Mouse (Mus musculus) kidney, embryonic 14.5 days (tissue): ENCODE data around the gene Acot2. TPM values are rescaled to one million over a fixed set of nuclear protein-coding genes. Genes with fewer than 3 reads are reported as not detected.

Experiments
- ATAC-seq: fragments of 200-750 bp; cut with Nextera tagmentation; 2 replicates; pipeline ENCODE4 v1.8.0; 2017; ENCODE audit warnings: moderate number of reproducible peaks, mild to moderate bottlenecking, moderate TSS enrichment, moderate library complexity; ENCODE audit not compliant: low FRiP score, low TSS enrichment
- H3K27ac ChIP-seq: fragments of 300-500 bp; sonication (generic); 2 replicates; pipeline ENCODE4 v1.5.1; 2014; ENCODE audit warnings: low read depth, mild to moderate bottlenecking, low read length, moderate library complexity, mixed read lengths
- H3K27me3 ChIP-seq: fragments of 300-500 bp; sonication (generic); 2 replicates; pipeline ENCODE4 v1.6.1; 2014; ENCODE audit warnings: mild to moderate bottlenecking, low read length; ENCODE audit not compliant: control insufficient read depth, insufficient read depth
- H3K36me3 ChIP-seq: fragments of 300-500 bp; sonication (generic); 2 replicates; pipeline ENCODE4 v1.6.1; 2014; ENCODE audit warnings: low read length, mixed read lengths; ENCODE audit not compliant: control insufficient read depth, insufficient read depth
- H3K4me1 ChIP-seq: fragments of 300-500 bp; sonication (generic); 2 replicates; pipeline ENCODE4 v1.6.1; 2014; ENCODE audit warnings: low read length, mixed read lengths; ENCODE audit not compliant: control insufficient read depth, insufficient read depth
- H3K4me2 ChIP-seq: fragments of 300-500 bp; sonication (generic); replicated peaks from 2 replicates; pipeline ENCODE4 v1.6.1; 2014; ENCODE audit warnings: low read depth, mild to moderate bottlenecking, low read length
- H3K4me3 ChIP-seq: fragments of 300-500 bp; sonication (generic); 2 replicates; pipeline ENCODE4 v1.5.1; 2014; ENCODE audit warnings: mild to moderate bottlenecking, low read length
- H3K9ac ChIP-seq: fragments of 300-500 bp; sonication (generic); 2 replicates; pipeline ENCODE4 v1.6.1; 2014; ENCODE audit warnings: low read depth, mild to moderate bottlenecking, low read length, moderate library complexity
- H3K9me3 ChIP-seq: fragments of 300-500 bp; sonication (generic); 2 replicates; pipeline ENCODE4 v1.6.1; 2016; ENCODE audit warnings: low read length; ENCODE audit not compliant: control insufficient read depth
- WGBS: fragments of 180-500 bp; shearing (Covaris S2); extraction: QIAGEN DNeasy Blood & Tissue Kit; methylation state at CpG from one replicate; pipeline ENCODE4 v1.1.7; 2014; 5-methylcytosine and 5-hydroxymethylcytosine counted together
- polyA plus RNA-seq: library from polyadenylated mRNA; unstranded; fragments of >200 nt; fragmentation: Nextera tagmentation; extraction: Ambion mirVana; gene quantifications from 2 replicates; pipeline ENCODE4 v1.2.1, GENCODE M21; 2014

Gene Acot2
- polyA plus RNA-seq, 1 experiment from 2014 or later: 37.5 TPM

- WGBS: under 1% methylated on average over 36 of the region's 37 CpGs
- ATAC-seq: peak; percentile 94
- Histone ChIP-seq H3K9me3 (no peaks in the 10 kb centered on the region), H3K4me3 (peak within 1 kb of the TSS; percentile 87), H3K9ac (peak within 1 kb of the TSS; percentile 85), H3K36me3 (peaks cover 18% of the 10 kb centered on the region; the same call in 1 of the 2 replicates), H3K27ac (peak within 1 kb of the TSS; percentile 42), H3K4me1 (peaks cover 15% of the 10 kb centered on the region), H3K27me3 (no peaks in the 10 kb centered on the region), H3K4me2 (peak within 1 kb of the TSS; percentile 76)
Measured at GRCm38 (mm10) chr12:83950493-83950839, 37.2 kb upstream of the Acot2 start, which contains the start of gene Riox1. Riox1 (plus strand) TSS chr12:83950608.

- peak; percentile 59 for ATAC-seq
- Histone ChIP-seq H3K4me3 (peak overlapping the region; percentile 87), H3K9me3 (no peaks in the 10 kb centered on the region), H3K4me2 (peak overlapping the region; percentile 76), H3K4me1 (peaks cover 15% of the 10 kb centered on the region), H3K27ac (peak overlapping the region; percentile 42), H3K9ac (peak overlapping the region; percentile 85), H3K36me3 (peaks cover 19% of the 10 kb centered on the region; the same call in 1 of the 2 replicates), H3K27me3 (no peaks in the 10 kb centered on the region)
- WGBS: under 1% methylated on average over 108 of the region's 116 CpGs
Measured at GRCm38 (mm10) chr12:83950840-83951701, 36.6 kb upstream of the Acot2 start.

- WGBS: 54% methylated on average over 32 of the region's 32 CpGs
- H3K4me1 ChIP-seq: peaks cover 15% of the 10 kb centered on the region
- peak overlapping the region; percentile 85 for H3K9ac ChIP-seq
- no peak overlapping the region for H3K27ac ChIP-seq
- no peaks in the 10 kb centered on the region for H3K27me3 ChIP-seq
- H3K36me3 ChIP-seq: peaks cover 19% of the 10 kb centered on the region; the same call in 1 of the 2 replicates
- H3K4me3 ChIP-seq: peak overlapping the region; percentile 87
- peak overlapping the region; percentile 76 for H3K4me2 ChIP-seq
- H3K9me3 ChIP-seq: no peaks in the 10 kb centered on the region
- ATAC-seq: no peak
Measured at GRCm38 (mm10) chr12:83951711-83952575, 35.7 kb upstream of the Acot2 start.

GRCm38 (mm10) chr12:83958278-83958677 is 29.4 kb upstream of the Acot2 start:
- Histone ChIP-seq H3K36me3 (peaks cover 11% of the 10 kb centered on the region; the same call in 1 of the 2 replicates), H3K27ac (no peak overlapping the region), H3K9me3 (no peaks in the 10 kb centered on the region), H3K4me3 (no peak overlapping the region), H3K4me1 (peaks cover 3% of the 10 kb centered on the region; the same call in 1 of the 2 replicates), H3K9ac (no peak overlapping the region), H3K4me2 (no peak overlapping the region), H3K27me3 (no peaks in the 10 kb centered on the region)
- WGBS: 88% methylated on average over 9 of the region's 9 CpGs
- no peak for ATAC-seq

GRCm38 (mm10) chr12:83965235-83965634 is 22.4 kb upstream of the Acot2 start:
- Histone ChIP-seq H3K36me3 (no peaks in the 10 kb centered on the region), H3K4me3 (no peak overlapping the region), H3K27me3 (no peaks in the 10 kb centered on the region), H3K4me1 (no peaks in the 10 kb centered on the region), H3K4me2 (no peak overlapping the region), H3K9me3 (no peaks in the 10 kb centered on the region), H3K27ac (no peak overlapping the region), H3K9ac (no peak overlapping the region)
- no peak for ATAC-seq
- WGBS: 85% methylated on average over 7 of the region's 7 CpGs

- ATAC-seq: peak; percentile 82
- Histone ChIP-seq H3K9ac (no peak overlapping the region), H3K9me3 (no peaks in the 10 kb centered on the region), H3K27me3 (no peaks in the 10 kb centered on the region), H3K36me3 (no peaks in the 10 kb centered on the region), H3K4me3 (no peak overlapping the region), H3K4me1 (no peaks in the 10 kb centered on the region), H3K4me2 (no peak overlapping the region), H3K27ac (no peak overlapping the region)
- WGBS: 65% methylated on average over 2 of the region's 2 CpGs
Measured at GRCm38 (mm10) chr12:83972117-83972516, 15.5 kb upstream of the Acot2 start.

GRCm38 (mm10) chr12:83978862-83979261 is 8.8 kb upstream of the Acot2 start:
- H3K27ac ChIP-seq: no peak overlapping the region
- no peak overlapping the region for H3K4me3 ChIP-seq
- no peak overlapping the region for H3K4me2 ChIP-seq
- H3K9me3 ChIP-seq: no peaks in the 10 kb centered on the region
- H3K4me1 ChIP-seq: no peaks in the 10 kb centered on the region
- no peaks in the 10 kb centered on the region for H3K27me3 ChIP-seq
- no peaks in the 10 kb centered on the region for H3K36me3 ChIP-seq
- 90% methylated on average over 6 of the region's 6 CpGs for WGBS
- ATAC-seq: no peak
- no peak overlapping the region for H3K9ac ChIP-seq

- H3K27ac ChIP-seq: no peak overlapping the region
- 89% methylated on average over 4 of the region's 4 CpGs for WGBS
Measured at GRCm38 (mm10) chr12:83981615-83982014, 6.0 kb upstream of the Acot2 start.

More at GRCm38 (mm10) chr12:83981615-83982014, 6.0 kb upstream of the Acot2 start:
- H3K36me3 ChIP-seq: no peaks in the 10 kb centered on the region
- no peak for ATAC-seq
- H3K4me2 ChIP-seq: no peak overlapping the region
- no peak overlapping the region for H3K4me3 ChIP-seq
- no peaks in the 10 kb centered on the region for H3K27me3 ChIP-seq
- H3K4me1 ChIP-seq: no peaks in the 10 kb centered on the region
- no peaks in the 10 kb centered on the region for H3K9me3 ChIP-seq
- no peak overlapping the region for H3K9ac ChIP-seq
